Mouse (Mus musculus): ENCODE measurements at regions not wholly inside any gene's neighbourhood (a gene's known extent, or its start where the extent isn't known, plus 50 kb on each side); places are given as distances from the start of the nearest gene placed in this dataset.

- Histone ChIP-seq H3K9ac (ENCODE audit: low read length) (no peak overlapping the region), H3K9me3 (replicated peaks; ENCODE audit: control insufficient read depth, low read length) (no peaks in the 10 kb centered on the region), H3K36me3 (ENCODE audit: control insufficient read depth, insufficient read depth, low read length) (no peaks in the 10 kb centered on the region), H3K4me2 (ENCODE audit: low read length) (no peak overlapping the region), H3K4me1 (ENCODE audit: control insufficient read depth, insufficient read depth, low read length) (peaks cover 12% of the 10 kb centered on the region), H3K27me3 (replicated peaks; ENCODE audit: control insufficient read depth, insufficient read depth, low read length) (no peaks in the 10 kb centered on the region), H3K4me3 (ENCODE audit: low read depth, low read length) (no peak overlapping the region), H3K27ac (ENCODE audit: low read depth, low read length) (no peak overlapping the region)
- DNase-seq (ENCODE audit: low spot score) (no peak), ATAC-seq (no peak)
- WGBS: 89% methylated on average over 3 of the region's 3 CpGs
Observed at GRCm38 (mm10) chr11:32120596-32120995, 79.5 kb downstream of the Il9r start.

GRCm38 (mm10) chr11:32118844-32119629 is 81.0 kb downstream of the Il9r start:
- Histone ChIP-seq H3K27me3 (replicated peaks; ENCODE audit: control insufficient read depth, insufficient read depth, low read length) (no peaks in the 10 kb centered on the region), H3K36me3 (ENCODE audit: control insufficient read depth, insufficient read depth, low read length) (no peaks in the 10 kb centered on the region), H3K27ac (ENCODE audit: low read depth, low read length) (peak overlapping the region; percentile 65; the same call in 1 of the 2 replicates), H3K9me3 (replicated peaks; ENCODE audit: control insufficient read depth, low read length) (no peaks in the 10 kb centered on the region), H3K4me3 (ENCODE audit: low read depth, low read length) (no peak overlapping the region), H3K4me1 (ENCODE audit: control insufficient read depth, insufficient read depth, low read length) (peaks cover 12% of the 10 kb centered on the region), H3K4me2 (ENCODE audit: low read length) (no peak overlapping the region), H3K9ac (ENCODE audit: low read length) (peak overlapping the region; percentile 21; the same call in 1 of the 2 replicates)
- ATAC-seq (peak; percentile 72), DNase-seq (ENCODE audit: low spot score) (peak; percentile 63)
- WGBS: 29% methylated on average over 14 of the region's 14 CpGs

GRCm38 (mm10) chr11:32117930-32118329 is 82.1 kb downstream of the Il9r start:
- no peaks in the 10 kb centered on the region for H3K9me3 ChIP-seq (replicated peaks; ENCODE audit: control insufficient read depth, low read length)
- no peak overlapping the region for H3K9ac ChIP-seq (ENCODE audit: low read length)
- H3K36me3 ChIP-seq (ENCODE audit: control insufficient read depth, insufficient read depth, low read length): no peaks in the 10 kb centered on the region
- peaks cover 22% of the 10 kb centered on the region for H3K4me1 ChIP-seq (ENCODE audit: control insufficient read depth, insufficient read depth, low read length)
- no peak overlapping the region for H3K4me2 ChIP-seq (ENCODE audit: low read length)
- DNase-seq (ENCODE audit: low spot score): no peak
- WGBS: 38% methylated on average over 2 of the region's 2 CpGs
- H3K27me3 ChIP-seq (replicated peaks; ENCODE audit: control insufficient read depth, insufficient read depth, low read length): no peaks in the 10 kb centered on the region
- H3K27ac ChIP-seq (ENCODE audit: low read depth, low read length): no peak overlapping the region
- no peak for ATAC-seq
- H3K4me3 ChIP-seq (ENCODE audit: low read depth, low read length): no peak overlapping the region

- DNase-seq (ENCODE audit: low spot score) (peak; percentile 98), ATAC-seq (peak; percentile 94)
- Histone ChIP-seq H3K36me3 (ENCODE audit: control insufficient read depth, insufficient read depth, low read length) (no peaks in the 10 kb centered on the region), H3K4me3 (ENCODE audit: low read depth, low read length) (no peak overlapping the region), H3K9me3 (replicated peaks; ENCODE audit: control insufficient read depth, low read length) (no peaks in the 10 kb centered on the region), H3K4me1 (ENCODE audit: control insufficient read depth, insufficient read depth, low read length) (peaks cover 29% of the 10 kb centered on the region), H3K9ac (ENCODE audit: low read length) (no peak overlapping the region; the same call in 1 of the 2 replicates), H3K27me3 (replicated peaks; ENCODE audit: control insufficient read depth, insufficient read depth, low read length) (no peaks in the 10 kb centered on the region), H3K27ac (ENCODE audit: low read depth, low read length) (peak overlapping the region; percentile 92), H3K4me2 (ENCODE audit: low read length) (peak overlapping the region; percentile 9)
- 0% methylated on average over 2 of the region's 2 CpGs for WGBS
Observed at GRCm38 (mm10) chr11:32113118-32113826, 86.8 kb downstream of the Il9r start.

GRCm38 (mm10) chr11:32112521-32112920 is 87.6 kb downstream of the Il9r start:
- WGBS: 3% methylated on average over 5 of the region's 5 CpGs

GRCm38 (mm10) chr11:32111841-32112240 is 88.2 kb downstream of the Il9r start:
- Histone ChIP-seq H3K9me3 (replicated peaks; ENCODE audit: control insufficient read depth, low read length) (no peaks in the 10 kb centered on the region), H3K4me3 (ENCODE audit: low read depth, low read length) (no peak overlapping the region), H3K9ac (ENCODE audit: low read length) (no peak overlapping the region), H3K4me1 (ENCODE audit: control insufficient read depth, insufficient read depth, low read length) (peaks cover 36% of the 10 kb centered on the region), H3K36me3 (ENCODE audit: control insufficient read depth, insufficient read depth, low read length) (no peaks in the 10 kb centered on the region), H3K4me2 (ENCODE audit: low read length) (no peak overlapping the region), H3K27me3 (replicated peaks; ENCODE audit: control insufficient read depth, insufficient read depth, low read length) (no peaks in the 10 kb centered on the region), H3K27ac (ENCODE audit: low read depth, low read length) (peak overlapping the region; percentile 92; the same call in 1 of the 2 replicates)
- ATAC-seq: no peak
- DNase-seq (ENCODE audit: low spot score): no peak
- 44% methylated on average over 3 of the region's 3 CpGs for WGBS

More at GRCm38 (mm10) chr11:32112521-32112920, 87.6 kb downstream of the Il9r start:
- peak; percentile 69 for DNase-seq (ENCODE audit: low spot score)
- Histone ChIP-seq H3K4me1 (ENCODE audit: control insufficient read depth, insufficient read depth, low read length) (peaks cover 33% of the 10 kb centered on the region), H3K36me3 (ENCODE audit: control insufficient read depth, insufficient read depth, low read length) (no peaks in the 10 kb centered on the region), H3K27ac (ENCODE audit: low read depth, low read length) (peak overlapping the region; percentile 92), H3K4me2 (ENCODE audit: low read length) (peak overlapping the region; percentile 9), H3K27me3 (replicated peaks; ENCODE audit: control insufficient read depth, insufficient read depth, low read length) (no peaks in the 10 kb centered on the region), H3K9me3 (replicated peaks; ENCODE audit: control insufficient read depth, low read length) (no peaks in the 10 kb centered on the region), H3K4me3 (ENCODE audit: low read depth, low read length) (no peak overlapping the region), H3K9ac (ENCODE audit: low read length) (no peak overlapping the region)
- ATAC-seq: peak; percentile 30; the same call in 1 of the 2 replicates

GRCm38 (mm10) chr11:32109911-32110310 is 90.2 kb downstream of the Il9r start:
- WGBS: 90% methylated on average over 3 of the region's 3 CpGs
- ATAC-seq (no peak), DNase-seq (ENCODE audit: low spot score) (no peak)
- H3K9ac ChIP-seq (ENCODE audit: low read length): no peak overlapping the region
- no peaks in the 10 kb centered on the region for H3K9me3 ChIP-seq (replicated peaks; ENCODE audit: control insufficient read depth, low read length)
- peaks cover 46% of the 10 kb centered on the region for H3K4me1 ChIP-seq (ENCODE audit: control insufficient read depth, insufficient read depth, low read length)
- H3K4me3 ChIP-seq (ENCODE audit: low read depth, low read length): no peak overlapping the region
- H3K27ac ChIP-seq (ENCODE audit: low read depth, low read length): no peak overlapping the region
- H3K36me3 ChIP-seq (ENCODE audit: control insufficient read depth, insufficient read depth, low read length): no peaks in the 10 kb centered on the region
- no peaks in the 10 kb centered on the region for H3K27me3 ChIP-seq (replicated peaks; ENCODE audit: control insufficient read depth, insufficient read depth, low read length)
- H3K4me2 ChIP-seq (ENCODE audit: low read length): no peak overlapping the region

Data from forebrain, embryonic 14.5 days (tissue).